Mouse (Mus musculus): ENCODE measurements at regions not wholly inside any gene's neighbourhood (a gene's known extent, or its start where the extent isn't known, plus 50 kb on each side); places are given as distances from the start of the nearest gene placed in this dataset.

DNA sequence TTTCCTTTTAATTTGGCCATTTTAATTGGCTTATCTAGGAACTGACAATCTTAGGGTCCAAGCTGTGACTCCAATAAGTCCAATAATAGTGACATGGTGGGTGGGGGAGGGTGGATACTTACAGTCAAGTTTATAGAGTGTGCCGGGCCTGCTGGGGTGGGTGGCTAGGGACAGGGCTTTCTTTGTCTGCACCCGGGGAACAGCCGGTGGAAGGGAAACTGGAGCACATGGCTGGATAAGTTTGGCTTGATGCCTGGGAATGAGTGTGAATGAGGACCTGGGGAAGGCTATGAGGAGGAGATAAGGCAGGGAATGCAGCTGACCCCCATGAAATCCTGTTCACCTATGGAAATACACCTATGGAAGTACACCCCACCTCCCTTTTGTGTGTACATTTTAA is 81.7 kb upstream of the Cers4 start:
- TF ChIP-seq CTCF (conservative IDR thresholded peaks at IDR 0.05; ENCODE audit: insufficient read depth, insufficient read length, low read depth, low read length) (no peak), POLR2A (IDR thresholded peaks at IDR 0.05; ENCODE audit: low read depth, low read length) (no peak)

Measured in kidney, adult 2 months (tissue).